Mouse (Mus musculus): Measurements from ENCODE around the gene Tdrkh.

GRCm38 (mm10) chr3:94398217-94398616, 14.9 kb upstream of the Tdrkh start, which contains the start of gene Lingo4:
- TF ChIP-seq POLR2A (IDR thresholded peaks at IDR 0.05; ENCODE audit: borderline replicate concordance, extremely low read depth, insufficient read depth, insufficient read length, poor library complexity, severe bottlenecking) (no peak), CTCF (IDR thresholded peaks at IDR 0.05; ENCODE audit: borderline replicate concordance, extremely low read depth, insufficient read depth, insufficient read length) (no peak)
